Mouse (Mus musculus): ENCODE measurements around the gene Nkain4.

The Nkain4 gene

GRCm38 (mm10) chr2:180952731-180953171, 1.7 kb downstream of the Nkain4 start:
- in situ Hi-C loops (cut with MboI, MseI) = no loop called here

- in situ Hi-C loops (cut with MboI, MseI) = loop anchor here (10.0 kb wide), 1 partner anchor 505 kb away; the partner anchor contains the start of gene Zbtb46
Observed at GRCm38 (mm10) chr2:180949947-180950346, 4.6 kb downstream of the Nkain4 start.

DNA sequence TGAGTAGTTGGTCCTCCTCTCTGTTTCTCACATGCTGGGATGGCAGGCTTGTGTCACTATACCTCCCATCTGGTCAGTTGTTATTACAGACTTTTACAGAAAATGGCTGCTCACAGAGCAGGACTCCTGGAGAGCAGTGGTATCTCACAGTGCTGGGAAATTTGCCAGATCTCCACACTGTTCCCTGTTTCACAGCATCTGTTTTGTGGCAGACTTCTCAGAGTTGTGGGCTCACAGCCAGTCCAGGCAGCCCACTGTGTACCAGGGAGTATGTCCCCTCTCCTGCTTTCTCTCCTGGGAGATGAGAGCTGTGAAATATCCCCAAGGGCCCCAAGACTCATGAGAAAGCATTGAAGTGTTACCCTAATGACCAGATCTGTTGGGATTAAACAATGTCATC, 12.6 kb downstream of the Nkain4 start:
- in situ Hi-C loops (cut with MboI, MseI) = loop anchor here (10.0 kb wide), 1 partner anchor 513 kb away; the partner anchor contains the start of gene Zbtb46

DNA sequence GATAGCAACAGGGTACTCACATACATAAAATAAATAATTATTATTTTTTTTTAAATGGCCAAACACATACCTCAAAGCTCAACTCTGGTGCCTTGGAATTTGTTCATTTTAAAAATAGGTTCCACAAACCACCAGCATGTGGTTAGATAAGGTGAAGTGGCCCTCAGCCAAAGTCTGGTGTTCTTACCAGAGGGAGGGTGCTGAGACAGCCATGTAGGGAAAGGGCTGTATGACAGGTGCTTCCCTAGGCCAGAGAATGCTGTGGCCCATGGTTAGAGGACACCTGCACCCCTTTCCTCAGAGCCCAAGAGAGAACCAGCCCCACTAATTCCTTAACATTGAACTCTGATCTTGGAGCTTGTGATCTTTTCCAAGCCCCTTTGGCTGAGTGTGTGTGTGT, 14.3 kb downstream of the Nkain4 start:
- in situ Hi-C loops (cut with MboI, MseI) = loop anchor here (10.0 kb wide), 1 partner anchor 515 kb away; the partner anchor contains the start of gene Zbtb46

DNA sequence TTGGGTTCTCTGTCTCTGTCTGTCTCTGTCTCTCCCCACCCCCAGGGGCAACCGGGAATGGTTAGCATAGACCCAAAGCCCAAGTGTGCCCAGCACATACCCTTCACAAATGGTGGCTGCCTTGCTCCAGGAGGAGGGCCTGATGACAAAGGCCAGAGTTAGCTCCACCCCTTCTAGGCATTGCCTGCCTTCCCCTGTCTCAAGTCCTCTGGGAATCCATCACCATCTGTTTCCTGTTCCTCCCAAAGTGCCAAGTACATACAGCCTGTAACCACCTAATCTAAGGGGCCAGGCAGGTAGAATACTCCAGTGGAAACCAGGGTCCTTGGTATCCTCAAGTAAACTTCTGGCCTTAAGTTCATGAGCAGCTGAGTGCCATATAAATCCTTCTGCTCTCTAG, 22.1 kb downstream of the Nkain4 start:
- in situ Hi-C loops (cut with MboI, MseI) = loop anchor here (5.0 kb wide), 1 partner anchor 125 kb away; no protein-coding TSS in a partner anchor

GRCm38 (mm10) chr2:180928723-180929122, 25.8 kb downstream of the Nkain4 start, which contains the start of gene Birc7:
TSS of gene Birc7 (plus strand) at chr2:180929023.
- in situ Hi-C loops (cut with MboI, MseI) = no loop called here

GRCm38 (mm10) chr2:180925176-180925575, 29.3 kb downstream of the Nkain4 start:
- in situ Hi-C loops (cut with MboI, MseI) = no loop called here

- in situ Hi-C loops (cut with MboI, MseI) = no loop called here
Observed at GRCm38 (mm10) chr2:180922739-180923138, 31.8 kb downstream of the Nkain4 start.

DNA sequence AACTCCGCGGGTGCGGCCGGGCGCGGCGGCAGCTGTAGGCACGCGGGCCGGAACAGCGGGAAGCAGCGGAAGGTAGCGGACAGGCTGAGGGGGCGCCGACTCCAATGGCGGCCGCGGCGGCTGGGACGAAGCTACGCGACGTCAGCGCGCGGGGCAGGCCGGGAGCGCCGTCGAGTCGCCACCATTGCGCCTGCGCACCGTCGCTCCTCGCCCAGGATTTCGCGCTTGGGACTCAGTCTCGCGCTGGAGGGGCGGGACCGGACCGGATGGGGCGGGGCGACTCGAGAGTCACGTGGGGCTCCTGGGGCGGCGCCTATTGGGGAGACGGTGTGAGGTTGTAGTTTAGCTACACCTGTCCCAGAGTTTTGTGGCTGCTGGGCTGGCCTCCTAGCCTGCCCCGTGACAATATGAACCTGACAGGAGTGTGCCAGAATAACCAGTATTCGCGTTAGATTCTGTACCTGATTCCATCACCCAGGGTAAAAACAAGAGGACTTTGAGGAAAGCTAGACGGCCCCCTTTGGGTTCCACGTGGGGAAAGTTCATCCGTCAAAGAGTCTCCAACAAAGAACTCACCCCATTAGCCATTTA, 33.6 kb downstream of the Nkain4 start, which contains the start of gene Ythdf1:
Ythdf1 (minus strand) TSS at position 140 of the 591 bp plus-strand sequence.
- in situ Hi-C loops (cut with MboI, MseI) = no loop called here

- in situ Hi-C loops (cut with MboI, MseI) = no loop called here
Observed at GRCm38 (mm10) chr2:180919913-180920809, 34.3 kb downstream of the Nkain4 start.

- in situ Hi-C loops (cut with MboI, MseI) = no loop called here
Observed at GRCm38 (mm10) chr2:180915886-180916433, 38.5 kb downstream of the Nkain4 start.

- in situ Hi-C loops (cut with MboI, MseI) = no loop called here
Observed at GRCm38 (mm10) chr2:180910928-180911327, 43.6 kb downstream of the Nkain4 start.

DNA sequence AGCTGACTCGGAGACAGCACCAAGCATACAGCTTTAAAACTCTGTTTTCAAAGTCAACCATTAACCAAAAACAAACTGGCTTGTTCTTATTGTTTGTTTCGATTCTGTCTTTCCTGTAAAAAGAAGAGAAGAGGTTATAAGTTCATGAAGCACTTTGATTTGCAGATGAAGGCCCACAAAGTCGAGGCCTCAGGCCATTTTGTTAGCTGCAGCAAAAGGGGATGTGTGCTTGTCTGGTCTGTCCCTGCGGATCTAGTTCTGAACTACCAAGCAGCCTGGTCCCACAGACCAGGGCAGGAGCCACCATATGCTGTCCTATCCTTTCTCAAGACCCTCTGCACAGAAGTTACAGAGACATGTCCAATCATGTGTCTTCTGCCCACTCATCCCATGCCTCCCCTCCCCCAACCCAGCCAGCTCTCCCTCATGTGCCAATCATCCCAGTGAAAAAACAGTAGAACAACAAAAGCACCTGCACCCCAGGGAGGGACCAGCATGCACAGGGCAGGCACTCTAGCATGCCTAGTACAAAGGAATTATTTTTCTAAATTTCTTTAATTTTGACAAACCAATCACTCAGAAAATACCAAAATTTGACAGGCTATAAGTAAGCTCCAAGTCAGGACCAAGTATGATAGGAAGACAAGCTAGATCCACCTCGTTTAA, 48.8 kb downstream of the Nkain4 start:
- in situ Hi-C loops (cut with MboI, MseI) = no loop called here

DNA sequence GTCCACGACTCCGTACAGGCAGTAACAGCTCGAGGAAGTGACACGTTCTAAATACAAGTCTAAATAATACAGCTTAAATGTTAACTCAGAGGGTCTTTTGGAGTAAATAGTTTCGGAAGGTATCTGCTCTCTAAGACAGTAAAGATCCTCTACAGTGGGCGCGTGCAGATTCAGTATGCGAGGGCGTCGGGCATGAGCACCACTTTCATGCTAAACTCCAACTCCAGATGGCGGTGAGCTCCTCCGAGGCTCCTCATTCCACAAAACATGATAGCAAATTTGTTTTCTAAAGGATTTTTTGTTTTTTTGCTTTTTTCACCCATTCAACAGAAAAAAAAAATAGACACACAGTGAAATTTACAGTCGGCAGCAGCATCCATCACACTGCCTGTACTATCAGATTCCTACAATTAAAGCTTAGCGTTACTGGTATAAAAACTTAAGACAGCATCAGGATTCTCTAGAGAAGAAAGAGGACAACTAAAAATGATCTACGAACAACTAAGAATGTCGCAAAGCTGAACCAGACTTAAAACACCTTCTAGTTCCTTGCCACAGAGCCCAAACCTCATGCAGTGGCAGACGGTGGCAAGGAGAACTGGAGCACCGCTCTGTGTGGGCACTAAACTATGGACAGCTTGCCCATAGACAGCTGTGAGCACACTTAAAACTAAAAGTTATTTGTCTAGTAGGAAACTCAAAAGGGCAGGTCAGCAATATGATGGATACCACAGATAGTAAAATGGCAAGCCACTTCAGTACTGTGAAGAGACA, 49.9 kb downstream of the Nkain4 start:
- in situ Hi-C loops (cut with MboI, MseI) = no loop called here

DNA sequence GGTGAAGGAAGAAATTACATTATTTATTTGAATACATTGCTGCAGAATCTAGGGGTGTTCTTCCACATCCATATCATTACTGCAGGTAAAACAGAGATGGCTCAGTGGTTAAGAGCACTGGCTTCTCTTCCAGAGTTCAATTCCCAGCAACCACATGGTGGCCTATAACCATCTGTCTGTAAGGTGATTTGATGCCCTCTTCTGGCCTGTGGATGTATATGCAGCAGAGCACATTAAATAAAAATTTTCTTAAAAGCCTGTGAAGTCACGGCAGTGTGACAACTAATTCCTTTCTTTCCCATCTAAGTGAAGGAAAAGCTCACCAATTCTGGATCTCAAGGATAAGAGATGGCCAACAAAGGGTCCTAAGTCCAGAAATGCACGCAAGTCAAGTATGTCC, 52.4 kb downstream of the Nkain4 start:
- in situ Hi-C loops (cut with MboI, MseI) = no loop called here

- in situ Hi-C loops (cut with MboI, MseI) = no loop called here
Observed at GRCm38 (mm10) chr2:180897857-180898256, 56.6 kb downstream of the Nkain4 start.

DNA sequence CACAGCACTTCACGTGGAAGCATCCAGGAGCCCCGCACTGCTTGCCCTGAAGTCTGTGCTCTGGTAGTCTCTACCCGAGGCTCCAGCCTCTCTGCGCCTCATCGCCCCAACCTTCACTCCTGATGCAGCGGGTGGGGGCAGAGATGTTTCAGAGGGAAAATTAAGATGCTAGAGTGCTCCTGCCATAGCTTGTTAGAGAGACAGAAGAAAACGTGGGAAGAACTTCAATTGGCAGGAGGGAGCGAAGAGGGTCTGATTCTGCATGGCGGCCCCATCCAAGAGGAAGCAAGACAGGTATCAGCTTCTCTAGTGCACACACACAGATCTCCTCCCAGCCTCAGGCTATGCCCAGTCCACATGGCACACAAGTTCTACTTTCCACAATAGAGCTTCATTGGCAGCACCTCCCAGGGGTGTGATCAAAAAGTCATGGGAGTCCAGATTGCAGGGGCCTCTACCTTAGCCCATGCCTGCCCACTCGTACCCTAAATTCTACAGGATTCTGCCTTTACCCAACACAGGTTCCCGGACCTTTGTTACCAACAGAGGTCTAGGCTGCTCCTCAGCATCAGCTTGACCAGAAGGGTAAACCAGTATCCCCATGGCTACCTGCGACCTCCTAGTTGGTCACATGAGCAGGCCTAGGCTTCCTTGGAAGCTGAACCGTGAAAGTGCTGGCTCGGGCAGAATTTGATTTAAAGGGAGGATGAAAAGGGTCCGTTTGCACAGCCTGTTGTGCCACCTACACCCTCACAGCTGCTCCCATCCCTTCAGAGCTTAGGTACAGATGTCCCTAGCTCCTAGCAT, 57.5 kb downstream of the Nkain4 start:
- in situ Hi-C loops (cut with MboI, MseI) = no loop called here

DNA sequence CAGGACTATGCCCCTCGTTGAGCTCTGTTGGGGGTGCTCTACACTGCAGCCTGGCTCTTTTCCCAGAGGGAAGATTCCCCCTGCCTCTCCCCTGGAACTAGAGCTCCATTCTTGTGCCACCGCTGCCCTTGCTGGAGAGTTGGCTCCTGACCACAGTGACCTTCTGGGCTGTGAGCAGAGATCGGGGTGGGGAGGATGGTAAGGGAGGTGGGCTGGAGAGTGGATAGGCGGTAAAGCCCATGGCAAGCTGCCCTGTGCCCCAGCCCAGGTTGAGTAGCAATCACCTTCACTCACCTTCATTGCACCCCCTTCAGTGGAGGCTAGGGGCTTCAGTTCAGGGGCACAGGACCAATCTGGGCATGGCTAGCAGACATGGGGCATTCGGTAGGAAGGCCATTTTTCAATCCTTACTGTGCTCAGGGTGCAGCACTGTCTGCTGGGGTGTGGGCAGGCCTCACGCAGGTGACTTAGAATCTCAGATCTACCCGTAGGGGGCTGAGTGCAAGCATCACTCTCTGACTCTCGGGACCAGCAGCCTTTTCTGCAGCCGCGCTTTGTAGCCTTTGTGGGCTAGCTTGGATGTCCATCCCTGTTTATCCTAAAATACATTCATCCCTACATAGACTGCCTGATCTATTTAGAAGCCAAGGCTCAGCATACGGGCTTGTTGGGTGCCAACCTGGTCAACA, 58.5 kb downstream of the Nkain4 start:
- in situ Hi-C loops (cut with MboI, MseI) = no loop called here

DNA sequence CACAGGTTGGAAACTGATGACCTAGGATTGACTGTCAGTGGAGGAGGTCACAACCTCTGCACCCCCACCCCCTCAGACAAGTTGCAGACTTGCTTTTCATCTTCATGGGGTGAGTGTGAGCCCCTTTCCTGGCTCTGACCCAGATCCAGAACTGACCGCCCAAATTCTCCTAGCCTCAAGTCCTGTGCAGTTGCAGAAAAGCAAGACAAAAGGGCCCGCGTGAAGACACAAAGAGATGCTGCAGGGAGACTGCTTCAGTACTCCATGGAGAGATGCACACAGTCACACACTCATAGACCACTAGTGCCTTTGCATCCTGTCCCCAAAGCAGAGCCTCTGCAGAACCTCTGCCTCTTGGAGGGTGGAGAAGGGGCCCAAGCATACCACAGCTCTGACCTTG, 59.2 kb downstream of the Nkain4 start:
- in situ Hi-C loops (cut with MboI, MseI) = no loop called here
